Mouse (Mus musculus) cerebellum, adult 2 months (tissue): ENCODE measurements at regions not wholly inside any gene's neighbourhood (a gene's known extent, or its start where the extent isn't known, plus 50 kb on each side); places are given as distances from the start of the nearest gene placed in this dataset.

Experiments used
- DNase-seq, 2 experiments: peaks; one replicate each; pipeline ENCODE4 v3.0.0; 2021
- H3K27ac ChIP-seq: fragments of 200-500 bp; 2 replicates; pipeline ENCODE4 v1.5.1; 2012; ENCODE audit warnings: low read length, control low read depth, inconsistent platforms; ENCODE audit not compliant: insufficient read depth
- H3K27me3 ChIP-seq: fragments of 200-500 bp; 2 replicates; pipeline ENCODE4 v1.6.1; 2012; ENCODE audit warnings: inconsistent platforms, mild to moderate bottlenecking, low read length, moderate library complexity; ENCODE audit not compliant: control insufficient read depth, insufficient read depth
- H3K4me1 ChIP-seq: fragments of 200-500 bp; 2 replicates; pipeline ENCODE4 v1.6.1; 2011; ENCODE audit warnings: low read length; ENCODE audit not compliant: control insufficient read depth, insufficient read depth
- H3K4me3 ChIP-seq: fragments of 200-500 bp; replicated peaks from 2 replicates; pipeline ENCODE3; 2011; ENCODE audit warnings: mild to moderate bottlenecking, low read depth, low read length, control low read depth; ENCODE audit not compliant: insufficient read depth
- CTCF ChIP-seq: fragments of 200-500 bp; IDR thresholded peaks from 2 replicates; pipeline ENCODE4 v1.5.1; 2011; ENCODE audit warnings: low read depth, mild to moderate bottlenecking, control low read depth, low read length, moderate library complexity, borderline replicate concordance; ENCODE audit not compliant: insufficient read depth
- POLR2A ChIP-seq: fragments of 200-500 bp; IDR thresholded peaks from 2 replicates; pipeline ENCODE4 v1.6.1; 2011; ENCODE audit warnings: low read length, control low read depth, borderline replicate concordance; ENCODE audit not compliant: insufficient read depth
- WGBS: fragments of 180-500 bp; shearing (Covaris S2); methylation state at CpG from one replicate; pipeline ENCODE4 v1.1.7; 2018; 5-methylcytosine and 5-hydroxymethylcytosine counted together

DNA sequence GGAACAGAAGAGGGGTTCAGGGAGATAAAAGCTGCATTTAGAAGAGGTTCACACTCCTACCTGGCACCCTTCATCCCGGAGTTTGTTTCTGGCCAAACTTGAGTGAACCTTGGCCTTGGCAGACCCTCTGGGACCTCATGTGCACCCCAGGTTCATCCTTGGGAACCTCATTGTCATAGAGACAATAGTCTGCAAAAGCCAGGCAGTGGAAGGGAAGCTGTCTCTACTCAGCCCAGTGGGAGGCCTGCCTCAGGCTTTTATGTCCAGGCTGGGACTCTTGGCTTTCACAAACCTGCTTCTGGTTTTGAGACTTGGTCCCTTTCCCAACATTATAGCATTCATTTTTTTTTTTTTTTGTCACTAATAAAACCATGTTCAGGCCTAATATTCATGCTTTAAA is 80.3 kb upstream of the Ctbp2 start:
- DNase-seq: no peak
- Histone ChIP-seq H3K4me3 (no peak overlapping the region), H3K27me3 (no peaks in the 10 kb centered on the region), H3K27ac (no peak overlapping the region), H3K4me1 (no peaks in the 10 kb centered on the region; the same call in 1 of the 2 replicates)
- TF ChIP-seq CTCF: no peak
- no peak for TF ChIP-seq POLR2A
- WGBS: 75% methylated on average over 1 of the region's 1 CpGs

- TF ChIP-seq CTCF (no peak), POLR2A (no peak)
- no peaks in the 10 kb centered on the region; the same call in 1 of the 2 replicates for H3K4me1 ChIP-seq
- 96% methylated on average over 7 of the region's 7 CpGs for WGBS
- no peaks in the 10 kb centered on the region for H3K27me3 ChIP-seq
- no peak for DNase-seq
- no peak overlapping the region for H3K4me3 ChIP-seq
- no peak overlapping the region for H3K27ac ChIP-seq
Observed at GRCm38 (mm10) chr7:133203933-133204332, 79.8 kb upstream of the Ctbp2 start.

DNA sequence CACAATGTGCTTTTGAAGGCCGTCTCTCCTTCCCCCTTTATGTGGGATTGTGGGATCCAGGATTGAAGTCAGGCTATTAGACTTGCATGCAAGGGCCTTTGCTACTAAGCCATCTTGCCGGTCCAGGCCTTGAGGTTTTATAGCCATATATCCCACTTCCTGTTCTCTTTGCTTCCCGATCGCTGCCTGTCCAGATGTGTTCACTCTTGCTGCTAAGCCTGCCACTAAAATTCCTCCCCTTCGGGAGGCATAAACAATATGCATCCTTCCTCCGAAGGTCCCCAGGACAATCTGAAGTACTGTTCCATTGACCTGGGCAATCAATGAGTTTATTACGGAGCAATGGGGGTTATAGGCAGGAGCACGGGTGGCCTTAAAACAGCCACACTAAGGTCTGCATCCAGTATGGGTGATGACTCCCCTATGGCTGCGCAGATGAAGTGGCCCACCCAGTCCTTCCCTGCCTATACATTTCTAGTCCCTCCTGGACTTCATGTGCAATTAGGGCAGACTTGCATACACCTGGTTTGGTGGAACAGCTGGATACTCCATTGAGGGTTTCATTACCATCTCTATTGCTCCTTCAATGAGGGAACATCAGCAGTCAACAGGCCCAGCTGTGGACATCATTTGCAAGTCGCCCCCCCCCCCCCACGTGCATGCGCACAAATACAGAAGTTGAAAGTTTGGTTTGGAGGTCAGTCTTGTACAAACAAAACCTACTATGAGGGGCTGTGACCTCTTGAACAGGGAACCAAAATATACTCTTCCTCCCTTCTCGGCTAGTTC is 78.1 kb upstream of the Ctbp2 start:
- Histone ChIP-seq H3K4me3 (no peak overlapping the region), H3K27ac (no peak overlapping the region), H3K4me1 (no peaks in the 10 kb centered on the region; the same call in 1 of the 2 replicates), H3K27me3 (no peaks in the 10 kb centered on the region)
- WGBS: 89% methylated on average over 13 of the region's 13 CpGs
- TF ChIP-seq CTCF: no peak
- TF ChIP-seq POLR2A: no peak
- no peak for DNase-seq

- H3K27ac ChIP-seq: no peak overlapping the region
- WGBS: 38% methylated on average over 4 of the region's 4 CpGs
- no peaks in the 10 kb centered on the region for H3K27me3 ChIP-seq
- TF ChIP-seq POLR2A (no peak), CTCF (no peak)
- DNase-seq: no peak
- no peak overlapping the region for H3K4me3 ChIP-seq
- H3K4me1 ChIP-seq: no peaks in the 10 kb centered on the region
Observed at GRCm38 (mm10) chr7:133199046-133199445, 74.9 kb upstream of the Ctbp2 start.

DNA sequence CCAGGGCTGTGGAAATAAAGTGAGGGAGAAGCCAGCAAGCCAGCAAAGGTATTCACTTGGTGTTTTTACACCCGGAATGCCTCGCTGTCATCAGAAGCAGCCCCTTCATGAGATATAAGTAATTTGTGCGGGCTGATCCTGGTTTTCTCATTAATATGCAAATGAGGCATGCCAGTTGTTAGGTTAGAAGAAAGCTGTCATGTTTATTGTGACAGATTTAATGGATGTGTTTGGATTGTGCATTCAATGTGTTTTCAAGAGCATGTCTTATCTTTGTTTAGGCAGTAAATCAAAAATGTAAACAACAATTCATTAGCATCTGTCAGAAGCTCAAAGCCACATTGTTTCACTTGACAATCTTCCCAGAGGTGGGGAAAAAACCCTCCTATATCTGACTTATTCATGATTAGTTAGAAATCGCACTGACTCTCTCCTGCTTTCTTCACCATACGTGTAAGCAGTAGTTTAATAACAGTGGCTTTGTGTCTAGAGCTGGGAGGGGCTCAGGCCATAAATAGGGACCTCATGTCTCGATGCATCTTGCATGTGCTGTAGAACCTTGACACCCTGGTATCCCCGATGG is 65.8 kb upstream of the Ctbp2 start:
- Histone ChIP-seq H3K4me3 (no peak overlapping the region), H3K27me3 (no peaks in the 10 kb centered on the region), H3K4me1 (peaks cover 4% of the 10 kb centered on the region), H3K27ac (no peak overlapping the region)
- WGBS: 74% methylated on average over 7 of the region's 7 CpGs
- DNase-seq: no peak
- TF ChIP-seq CTCF (no peak), POLR2A (no peak)

- Histone ChIP-seq H3K27me3 (no peaks in the 10 kb centered on the region), H3K4me3 (no peak overlapping the region), H3K27ac (peak overlapping the region; percentile 41; the same call in 1 of the 2 replicates), H3K4me1 (peaks cover 4% of the 10 kb centered on the region)
- TF ChIP-seq POLR2A (no peak), CTCF (peak; percentile 58; the same call in 1 of the 2 replicates)
- 26% methylated on average over 12 of the region's 12 CpGs for WGBS
- peak; percentile 65 to 66 for DNase-seq
Observed at GRCm38 (mm10) chr7:133185931-133186601, 61.9 kb upstream of the Ctbp2 start.

DNA sequence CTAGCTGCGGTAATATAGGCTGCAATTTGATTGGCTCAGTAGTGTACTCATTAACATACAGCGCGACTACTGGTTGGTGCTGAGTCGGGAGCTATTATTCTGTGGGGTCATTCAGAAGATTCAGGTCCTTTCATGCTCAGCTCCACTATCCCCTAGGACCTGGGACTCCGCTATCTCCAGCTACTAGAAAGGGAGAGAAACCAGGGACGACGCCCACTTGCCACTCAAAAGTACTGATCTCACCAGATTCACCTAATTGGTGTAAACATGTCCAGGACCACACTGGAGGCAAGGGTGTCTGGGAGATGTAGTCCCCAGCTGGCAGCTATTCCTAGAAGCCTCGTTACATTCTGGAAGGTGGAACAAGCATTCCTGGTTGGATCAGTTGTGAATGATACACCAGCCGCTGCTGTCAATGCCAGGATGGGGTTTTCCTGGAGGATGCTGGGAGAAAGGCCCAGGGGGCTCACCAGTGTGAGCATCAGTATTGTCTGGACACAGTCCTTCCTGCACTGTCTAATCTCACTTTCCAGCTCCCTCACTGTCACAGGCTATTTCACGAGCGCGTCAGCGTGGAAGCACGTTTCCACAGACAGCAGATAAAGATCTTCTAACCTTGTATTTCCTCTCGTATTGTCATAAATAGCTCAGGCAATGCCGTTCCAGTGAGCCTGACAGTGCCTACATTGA is 60.9 kb upstream of the Ctbp2 start:
- 82% methylated on average over 16 of the region's 16 CpGs for WGBS
- TF ChIP-seq POLR2A (no peak), CTCF (no peak)
- H3K27ac ChIP-seq: no peak overlapping the region
- H3K27me3 ChIP-seq: no peaks in the 10 kb centered on the region
- DNase-seq: no peak
- H3K4me3 ChIP-seq: no peak overlapping the region
- peaks cover 4% of the 10 kb centered on the region for H3K4me1 ChIP-seq
